Mouse (Mus musculus): Measurements from ENCODE around the gene Arfip1. TPM values are rescaled to one million over a fixed set of nuclear protein-coding genes. Genes with fewer than 3 reads are reported as not detected.

Arfip1 gene
- polyA plus RNA-seq, 1 experiment from 2014 or later: 38.5 TPM

DNA sequence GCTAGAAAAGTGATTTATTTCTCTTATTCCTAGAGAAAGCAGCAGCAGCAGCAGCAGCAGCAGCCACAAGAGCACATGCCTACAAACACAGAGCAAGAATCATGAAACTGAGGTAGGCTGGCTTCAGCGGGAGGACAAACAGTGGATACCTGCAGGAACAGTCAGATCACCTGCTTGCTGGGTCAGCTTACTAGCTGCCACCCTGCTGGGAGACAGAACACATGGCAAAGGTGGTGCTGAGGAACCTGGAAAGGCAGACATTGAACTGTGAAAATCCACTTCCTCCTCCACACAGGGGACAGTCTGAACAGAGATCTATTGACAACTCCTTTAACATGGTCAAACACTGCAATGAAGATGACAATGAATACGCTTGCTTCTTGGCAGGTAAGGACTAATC lies 53.4 kb downstream of the Arfip1 start:
- Histone ChIP-seq H3K36me3 (ENCODE audit: control insufficient read depth, insufficient read depth, low read length) (no peaks in the 10 kb centered on the region), H3K4me2 (ENCODE audit: low read depth, severe bottlenecking) (no peak overlapping the region), H3K9ac (ENCODE audit: low read length) (no peak overlapping the region), H3K4me1 (ENCODE audit: control insufficient read depth, insufficient read depth, low read length) (no peaks in the 10 kb centered on the region), H3K27me3 (ENCODE audit: control insufficient read depth, insufficient read depth, low read length) (no peaks in the 10 kb centered on the region), H3K9me3 (ENCODE audit: control insufficient read depth, low read length) (no peaks in the 10 kb centered on the region), H3K27ac (replicated peaks; ENCODE audit: low read depth, low read length) (no peak overlapping the region), H3K4me3 (ENCODE audit: low read depth, low read length) (no peak overlapping the region)
- ATAC-seq (ENCODE audit: insufficient number of reproducible peaks, low FRiP score, low TSS enrichment, low read depth) (no peak), DNase-seq (ENCODE audit: low spot score) (no peak)
- 88% methylated on average over 2 of the region's 2 CpGs for WGBS

- Histone ChIP-seq H3K9me3 (ENCODE audit: control insufficient read depth, low read length) (no peaks in the 10 kb centered on the region), H3K36me3 (ENCODE audit: control insufficient read depth, insufficient read depth, low read length) (no peaks in the 10 kb centered on the region), H3K4me2 (ENCODE audit: low read depth, severe bottlenecking) (no peak overlapping the region), H3K27me3 (ENCODE audit: control insufficient read depth, insufficient read depth, low read length) (no peaks in the 10 kb centered on the region), H3K4me1 (ENCODE audit: control insufficient read depth, insufficient read depth, low read length) (no peaks in the 10 kb centered on the region), H3K27ac (replicated peaks; ENCODE audit: low read depth, low read length) (no peak overlapping the region), H3K4me3 (ENCODE audit: low read depth, low read length) (no peak overlapping the region), H3K9ac (ENCODE audit: low read length) (no peak overlapping the region)
- DNase-seq (ENCODE audit: low spot score) (no peak), ATAC-seq (ENCODE audit: insufficient number of reproducible peaks, low FRiP score, low TSS enrichment, low read depth) (no peak)
- WGBS: 91% methylated on average over 1 of the region's 1 CpGs
Measured at GRCm38 (mm10) chr3:84524952-84525351, 57.5 kb downstream of the Arfip1 start.

DNA sequence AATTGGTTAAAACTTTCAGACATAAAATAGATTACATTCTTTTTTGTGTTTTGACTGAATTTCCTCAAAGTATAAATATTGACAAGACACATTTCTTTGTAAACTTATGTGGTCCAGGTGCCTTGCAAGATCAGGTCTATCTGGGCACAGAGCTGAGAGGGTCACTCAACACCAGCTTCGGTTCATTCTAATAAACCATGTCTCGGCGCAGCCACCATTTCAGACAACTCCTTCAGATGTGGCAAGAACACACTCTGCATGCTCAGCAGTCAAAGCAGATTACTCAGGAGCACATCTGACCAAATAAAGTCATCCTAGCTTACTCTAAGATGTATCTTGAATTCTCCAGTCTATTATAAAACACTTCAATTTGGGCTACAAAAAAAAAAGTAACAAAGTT lies 66.3 kb downstream of the Arfip1 start:
- Histone ChIP-seq H3K36me3 (ENCODE audit: control insufficient read depth, insufficient read depth, low read length) (no peaks in the 10 kb centered on the region), H3K4me3 (ENCODE audit: low read depth, low read length) (no peak overlapping the region), H3K27ac (replicated peaks; ENCODE audit: low read depth, low read length) (no peak overlapping the region), H3K27me3 (ENCODE audit: control insufficient read depth, insufficient read depth, low read length) (no peaks in the 10 kb centered on the region), H3K4me1 (ENCODE audit: control insufficient read depth, insufficient read depth, low read length) (no peaks in the 10 kb centered on the region), H3K4me2 (ENCODE audit: low read depth, severe bottlenecking) (no peak overlapping the region), H3K9ac (ENCODE audit: low read length) (no peak overlapping the region), H3K9me3 (ENCODE audit: control insufficient read depth, low read length) (no peaks in the 10 kb centered on the region)
- no peak for ATAC-seq (ENCODE audit: insufficient number of reproducible peaks, low FRiP score, low TSS enrichment, low read depth)
- 87% methylated on average over 3 of the region's 3 CpGs for WGBS
- DNase-seq (ENCODE audit: low spot score): no peak

- Histone ChIP-seq H3K36me3 (ENCODE audit: control insufficient read depth, insufficient read depth, low read length) (peaks cover 2% of the 10 kb centered on the region; the same call in 1 of the 2 replicates), H3K9ac (ENCODE audit: low read length) (no peak overlapping the region), H3K4me1 (ENCODE audit: control insufficient read depth, insufficient read depth, low read length) (no peaks in the 10 kb centered on the region), H3K4me3 (ENCODE audit: low read depth, low read length) (no peak overlapping the region), H3K27ac (replicated peaks; ENCODE audit: low read depth, low read length) (no peak overlapping the region), H3K9me3 (ENCODE audit: control insufficient read depth, low read length) (no peaks in the 10 kb centered on the region), H3K4me2 (ENCODE audit: low read depth, severe bottlenecking) (no peak overlapping the region), H3K27me3 (ENCODE audit: control insufficient read depth, insufficient read depth, low read length) (no peaks in the 10 kb centered on the region)
- DNase-seq (ENCODE audit: low spot score) (no peak), ATAC-seq (ENCODE audit: insufficient number of reproducible peaks, low FRiP score, low TSS enrichment, low read depth) (no peak)
- 39% methylated on average over 6 of the region's 6 CpGs for whole genome bisulfite sequencing
Measured at GRCm38 (mm10) chr3:84512774-84513515, 69.5 kb downstream of the Arfip1 start.

DNA sequence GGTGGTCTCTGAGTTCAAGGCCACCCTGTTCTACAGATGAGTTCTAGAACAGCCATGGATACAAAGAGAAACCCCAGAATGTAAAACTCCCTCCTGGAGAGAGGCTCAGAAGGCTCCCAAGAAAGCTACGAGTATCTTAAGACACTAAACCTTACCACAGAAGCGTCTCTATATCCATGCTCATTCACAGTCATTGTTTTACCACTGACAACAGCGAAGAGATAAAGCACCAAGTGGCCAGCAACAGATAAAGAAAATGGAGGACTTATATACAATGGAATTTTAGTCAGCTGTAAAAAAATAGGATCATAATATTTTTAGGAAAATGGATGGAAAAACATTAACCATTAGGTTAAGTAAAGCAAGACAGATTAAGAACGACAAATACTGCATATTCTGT lies 77.2 kb downstream of the Arfip1 start:
- no peak for ATAC-seq (ENCODE audit: insufficient number of reproducible peaks, low FRiP score, low TSS enrichment, low read depth)

DNA sequence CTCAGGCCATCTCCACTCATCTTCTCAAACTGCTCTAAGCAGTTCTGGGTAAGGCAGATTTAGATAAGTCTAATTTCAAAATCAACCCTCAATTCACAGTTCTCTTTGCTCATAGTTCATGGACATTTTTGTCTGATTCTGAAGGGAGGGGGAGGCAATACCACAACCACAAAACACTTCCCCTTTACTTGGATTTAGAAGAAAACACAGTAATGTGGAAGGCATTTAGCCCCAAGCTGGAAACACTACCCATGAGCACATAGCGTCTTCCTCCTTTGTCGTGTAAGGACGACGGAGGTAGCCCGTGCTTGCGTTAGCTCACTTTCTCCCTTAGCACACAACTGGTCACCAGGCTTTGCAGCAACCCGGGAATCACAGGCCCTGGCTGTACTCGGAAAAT lies 78.1 kb downstream of the Arfip1 start:
- ATAC-seq (ENCODE audit: insufficient number of reproducible peaks, low FRiP score, low TSS enrichment, low read depth) (no peak), DNase-seq (ENCODE audit: low spot score) (no peak)
- WGBS: 91% methylated on average over 8 of the region's 8 CpGs

More for the DNA sequence above, 77.2 kb downstream of the Arfip1 start:
- no peak overlapping the region for H3K9ac ChIP-seq (ENCODE audit: low read length)
- peaks cover 2% of the 10 kb centered on the region; the same call in 1 of the 2 replicates for H3K36me3 ChIP-seq (ENCODE audit: control insufficient read depth, insufficient read depth, low read length)
- no peak overlapping the region for H3K4me3 ChIP-seq (ENCODE audit: low read depth, low read length)
- DNase-seq (ENCODE audit: low spot score): no peak
- H3K27ac ChIP-seq (replicated peaks; ENCODE audit: low read depth, low read length): no peak overlapping the region
- no peaks in the 10 kb centered on the region for H3K4me1 ChIP-seq (ENCODE audit: control insufficient read depth, insufficient read depth, low read length)
- no peaks in the 10 kb centered on the region for H3K9me3 ChIP-seq (ENCODE audit: control insufficient read depth, low read length)
- no peaks in the 10 kb centered on the region for H3K27me3 ChIP-seq (ENCODE audit: control insufficient read depth, insufficient read depth, low read length)
- 86% methylated on average over 4 of the region's 4 CpGs for WGBS
- no peak overlapping the region for H3K4me2 ChIP-seq (ENCODE audit: low read depth, severe bottlenecking)

GRCm38 (mm10) chr3:84502101-84502500 lies 80.3 kb downstream of the Arfip1 start:
- H3K27me3 ChIP-seq (ENCODE audit: control insufficient read depth, insufficient read depth, low read length): no peaks in the 10 kb centered on the region
- ATAC-seq (ENCODE audit: insufficient number of reproducible peaks, low FRiP score, low TSS enrichment, low read depth): no peak
- no peak overlapping the region for H3K4me2 ChIP-seq (ENCODE audit: low read depth, severe bottlenecking)
- no peaks in the 10 kb centered on the region for H3K9me3 ChIP-seq (ENCODE audit: control insufficient read depth, low read length)
- H3K4me3 ChIP-seq (ENCODE audit: low read depth, low read length): no peak overlapping the region
- WGBS: 73% methylated on average over 2 of the region's 2 CpGs
- no peak overlapping the region for H3K9ac ChIP-seq (ENCODE audit: low read length)
- H3K27ac ChIP-seq (replicated peaks; ENCODE audit: low read depth, low read length): no peak overlapping the region
- DNase-seq (ENCODE audit: low spot score): no peak
- no peaks in the 10 kb centered on the region for H3K36me3 ChIP-seq (ENCODE audit: control insufficient read depth, insufficient read depth, low read length)
- no peaks in the 10 kb centered on the region for H3K4me1 ChIP-seq (ENCODE audit: control insufficient read depth, insufficient read depth, low read length)

More for the DNA sequence above, 78.1 kb downstream of the Arfip1 start:
- Histone ChIP-seq H3K27ac (replicated peaks; ENCODE audit: low read depth, low read length) (no peak overlapping the region), H3K36me3 (ENCODE audit: control insufficient read depth, insufficient read depth, low read length) (peaks cover 2% of the 10 kb centered on the region; the same call in 1 of the 2 replicates), H3K9me3 (ENCODE audit: control insufficient read depth, low read length) (no peaks in the 10 kb centered on the region), H3K4me2 (ENCODE audit: low read depth, severe bottlenecking) (no peak overlapping the region), H3K4me3 (ENCODE audit: low read depth, low read length) (no peak overlapping the region), H3K9ac (ENCODE audit: low read length) (no peak overlapping the region), H3K4me1 (ENCODE audit: control insufficient read depth, insufficient read depth, low read length) (no peaks in the 10 kb centered on the region), H3K27me3 (ENCODE audit: control insufficient read depth, insufficient read depth, low read length) (no peaks in the 10 kb centered on the region)

DNA sequence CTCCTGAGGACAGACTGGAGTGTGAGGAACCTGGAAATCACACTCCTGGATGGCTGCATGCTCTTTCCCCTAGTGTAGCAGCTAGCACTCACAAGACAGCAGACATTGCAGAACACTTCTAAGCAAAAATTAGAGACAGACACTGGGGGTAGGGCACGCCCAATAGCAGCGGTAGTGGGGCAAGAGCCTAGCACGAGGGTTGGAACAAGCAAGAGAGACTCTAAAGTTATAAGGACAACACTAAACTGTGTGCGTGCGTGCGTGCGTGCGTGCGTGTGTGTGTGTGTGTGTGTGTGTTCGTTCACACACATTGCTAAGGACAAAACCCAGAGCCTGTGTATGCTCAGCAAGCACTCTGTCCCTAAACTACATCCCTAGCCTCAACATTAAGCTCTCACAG lies 81.9 kb downstream of the Arfip1 start:
- H3K4me1 ChIP-seq (ENCODE audit: control insufficient read depth, insufficient read depth, low read length): no peaks in the 10 kb centered on the region
- no peak overlapping the region for H3K27ac ChIP-seq (replicated peaks; ENCODE audit: low read depth, low read length)
- ATAC-seq (ENCODE audit: insufficient number of reproducible peaks, low FRiP score, low TSS enrichment, low read depth) (no peak), DNase-seq (ENCODE audit: low spot score) (no peak)
- no peak overlapping the region for H3K9ac ChIP-seq (ENCODE audit: low read length)
- no peaks in the 10 kb centered on the region for H3K9me3 ChIP-seq (ENCODE audit: control insufficient read depth, low read length)
- H3K4me2 ChIP-seq (ENCODE audit: low read depth, severe bottlenecking): no peak overlapping the region
- H3K4me3 ChIP-seq (ENCODE audit: low read depth, low read length): no peak overlapping the region
- H3K36me3 ChIP-seq (ENCODE audit: control insufficient read depth, insufficient read depth, low read length): no peaks in the 10 kb centered on the region
- no peaks in the 10 kb centered on the region for H3K27me3 ChIP-seq (ENCODE audit: control insufficient read depth, insufficient read depth, low read length)
- 84% methylated on average over 10 of the region's 10 CpGs for WGBS

GRCm38 (mm10) chr3:84497718-84498117 lies 84.7 kb downstream of the Arfip1 start:
- H3K9ac ChIP-seq (ENCODE audit: low read length): no peak overlapping the region
- DNase-seq (ENCODE audit: low spot score) (no peak), ATAC-seq (ENCODE audit: insufficient number of reproducible peaks, low FRiP score, low TSS enrichment, low read depth) (no peak)
- H3K4me3 ChIP-seq (ENCODE audit: low read depth, low read length): no peak overlapping the region
- H3K27ac ChIP-seq (replicated peaks; ENCODE audit: low read depth, low read length): no peak overlapping the region
- 59% methylated on average over 11 of the region's 11 CpGs for WGBS
- H3K36me3 ChIP-seq (ENCODE audit: control insufficient read depth, insufficient read depth, low read length): no peaks in the 10 kb centered on the region
- H3K27me3 ChIP-seq (ENCODE audit: control insufficient read depth, insufficient read depth, low read length): no peaks in the 10 kb centered on the region
- H3K4me1 ChIP-seq (ENCODE audit: control insufficient read depth, insufficient read depth, low read length): no peaks in the 10 kb centered on the region
- no peak overlapping the region for H3K4me2 ChIP-seq (ENCODE audit: low read depth, severe bottlenecking)
- no peaks in the 10 kb centered on the region for H3K9me3 ChIP-seq (ENCODE audit: control insufficient read depth, low read length)
